Mouse (Mus musculus) liver, embryonic 14.5 days (tissue): ENCODE measurements around the gene Mrpl37.

Source experiments
- CTCF ChIP-seq: IDR thresholded peaks from 2 replicates; pipeline ENCODE4 v1.5.1; 2016; ENCODE audit warnings: antibody characterized with exemption, low read depth, control low read depth
- EP300 ChIP-seq: IDR thresholded peaks from 2 replicates; pipeline ENCODE4 v1.6.1; 2016; ENCODE audit warnings: antibody characterized with exemption, low read depth

DNA sequence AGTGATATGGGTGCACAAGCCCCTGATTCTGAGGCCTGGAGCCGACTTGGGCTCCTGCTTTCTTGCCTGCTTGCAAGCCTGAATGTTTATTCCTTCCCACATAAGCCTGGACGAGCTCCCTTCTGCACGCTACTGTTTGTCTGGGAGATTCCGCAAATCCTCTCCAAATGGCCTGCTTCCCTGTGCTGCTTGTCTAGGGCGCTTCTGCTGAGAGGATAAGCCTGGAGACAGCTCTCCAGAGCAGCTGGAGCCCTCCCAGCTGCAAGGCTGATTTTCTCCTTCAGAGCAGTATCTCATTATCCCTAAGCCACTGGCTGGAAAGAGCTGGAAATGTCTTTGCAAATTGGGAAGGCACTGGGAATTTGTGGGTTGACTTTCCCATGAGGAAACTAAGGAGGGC is 8.8 kb upstream of the Mrpl37 start:
- TF ChIP-seq EP300, result no peak
- TF ChIP-seq CTCF, result no peak
